Mouse (Mus musculus) adrenal gland, postnatal 36 days (tissue): Measurements from ENCODE around the gene Patj. TPM values are rescaled to one million over a fixed set of nuclear protein-coding genes. Genes with fewer than 3 reads are reported as not detected.
"Not testable (repeated sequence)": the region's sequence is repeated elsewhere in the genome, so short reads cannot be mapped to it uniquely, and the experiment has no call there.

Experiments used
- DNase-seq, 2 experiments: peaks; one replicate each; pipeline ENCODE4 v3.0.0; 2021; ENCODE audit warnings: mixed read lengths in 1 of 2
- long read RNA-seq, 2 experiments: library from polyadenylated mRNA; stranded (forward); transcript quantifications; one replicate each; pipeline ENCODE4 v2.0.0; 2021; ENCODE audit warnings: borderline sequencing depth in 2 of 2
- total RNA-seq, 2 experiments: library from RNA; stranded (reverse); gene quantifications; 2 replicates each; pipeline ENCODE4 v1.2.3; 2021

Gene Patj
- total RNA-seq: 1 to 10 TPM; 4.8 to 5.0 TPM
- long read RNA-seq, experiment 1, partial matches to known transcripts: 1 of 1 reads
- long read RNA-seq, experiment 1, other reads (novel, unspliced or antisense): 0 of 1 reads
- long read RNA-seq, experiment 2: 0 reads

DNA sequence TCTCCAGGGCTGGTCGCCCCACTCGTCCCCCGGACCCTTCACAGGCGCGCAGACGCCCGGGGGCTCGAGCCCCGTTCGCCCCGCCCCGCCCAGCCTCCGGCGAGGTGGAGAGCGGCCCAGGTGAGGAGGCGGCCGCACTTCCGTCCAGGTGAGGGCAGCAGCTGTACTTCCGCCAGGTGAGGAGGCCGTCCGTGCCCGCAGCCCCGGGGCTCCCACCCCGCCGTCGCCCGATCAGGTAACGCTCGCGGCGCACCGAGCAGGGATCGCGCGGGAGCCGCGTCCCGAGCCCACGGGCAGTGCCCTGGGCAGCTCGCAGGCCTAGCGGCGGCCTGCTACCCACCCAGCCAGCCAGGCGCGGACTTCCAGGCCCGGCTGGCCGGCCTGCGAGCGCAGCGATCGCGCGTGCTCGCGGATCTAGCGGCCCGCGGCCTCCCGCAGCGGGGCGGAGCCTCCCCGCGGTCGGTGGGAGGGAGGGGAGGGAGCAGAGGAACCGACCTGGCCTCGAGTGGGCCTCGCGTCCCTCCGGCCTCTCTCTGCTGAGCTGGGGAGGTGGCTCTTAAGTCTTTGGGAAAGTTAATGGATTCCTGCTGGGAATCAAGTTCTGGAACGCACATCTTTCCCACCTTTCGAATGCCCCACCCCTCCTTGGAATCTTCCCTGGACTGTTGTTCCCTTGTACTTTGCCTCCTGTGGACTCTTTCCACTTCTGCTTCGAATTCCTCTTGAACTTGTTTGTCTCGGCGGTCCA is at the start of gene Patj:
Patj (plus strand) TSS at position 96 of the 748 bp plus-strand sequence.
- DNase-seq: peak; percentile 63 to 80

DNA sequence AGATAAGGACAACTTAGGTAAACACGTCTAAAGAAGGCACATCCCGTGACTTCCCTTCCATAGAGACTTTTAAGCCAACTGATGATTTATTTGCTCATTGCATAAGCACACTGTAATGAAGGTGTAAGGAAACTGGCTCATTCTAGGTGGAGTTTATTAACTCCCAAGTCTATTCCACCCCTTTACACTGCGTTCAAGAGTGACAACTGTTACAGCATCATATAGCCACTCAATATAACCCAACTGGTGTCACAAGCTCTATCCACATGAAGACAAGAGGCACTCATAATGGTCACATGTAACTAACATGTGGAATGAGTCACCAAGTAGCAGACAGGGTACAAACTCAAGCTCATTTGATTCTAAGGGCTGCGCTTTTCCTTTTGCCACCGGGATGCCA is 47.0 kb upstream of the Patj start:
- DNase-seq: no peak

- no peak for DNase-seq
Measured at GRCm38 (mm10) chr4:98358034-98358809, 37.4 kb upstream of the Patj start.

DNA sequence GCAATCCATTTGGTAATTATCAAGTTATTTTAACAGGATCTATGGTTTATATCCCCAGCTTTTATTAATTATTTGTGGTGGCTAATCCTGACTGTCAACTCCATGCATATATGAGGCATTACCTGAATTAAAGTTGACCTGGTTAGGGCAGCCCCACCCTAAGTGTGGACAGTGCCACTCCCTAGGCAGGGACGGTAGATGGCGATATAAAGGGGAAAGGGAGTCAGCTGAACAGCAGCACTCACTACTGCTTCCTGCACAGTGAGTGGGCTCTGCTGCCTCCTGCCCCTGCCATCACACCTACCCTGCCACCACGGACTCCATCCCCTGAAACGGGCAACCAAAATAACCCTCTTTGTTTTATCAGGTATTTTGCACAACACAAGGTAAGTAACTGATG is 20.2 kb upstream of the Patj start:
- peak in 1 of 2 experiments; percentile 13 for DNase-seq

DNA sequence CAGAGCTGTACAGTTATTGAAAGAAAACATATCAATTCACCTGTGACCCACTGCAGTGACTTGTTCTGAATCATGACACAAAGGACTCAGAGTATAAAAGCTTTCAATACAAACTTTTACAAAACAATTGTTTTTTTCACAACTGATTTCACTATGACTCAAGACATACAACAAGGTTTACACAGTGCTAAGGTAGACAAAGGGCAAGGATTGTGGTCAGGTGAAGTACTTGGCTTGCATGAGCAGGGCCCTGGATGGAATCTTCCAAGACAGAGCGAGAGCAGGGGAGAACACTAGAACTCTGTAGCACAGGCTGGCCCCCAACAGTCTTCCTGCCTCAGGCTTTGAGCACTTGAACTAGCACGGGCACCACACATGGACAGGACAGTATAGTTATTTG is 18.6 kb upstream of the Patj start:
- no peak for DNase-seq

DNA sequence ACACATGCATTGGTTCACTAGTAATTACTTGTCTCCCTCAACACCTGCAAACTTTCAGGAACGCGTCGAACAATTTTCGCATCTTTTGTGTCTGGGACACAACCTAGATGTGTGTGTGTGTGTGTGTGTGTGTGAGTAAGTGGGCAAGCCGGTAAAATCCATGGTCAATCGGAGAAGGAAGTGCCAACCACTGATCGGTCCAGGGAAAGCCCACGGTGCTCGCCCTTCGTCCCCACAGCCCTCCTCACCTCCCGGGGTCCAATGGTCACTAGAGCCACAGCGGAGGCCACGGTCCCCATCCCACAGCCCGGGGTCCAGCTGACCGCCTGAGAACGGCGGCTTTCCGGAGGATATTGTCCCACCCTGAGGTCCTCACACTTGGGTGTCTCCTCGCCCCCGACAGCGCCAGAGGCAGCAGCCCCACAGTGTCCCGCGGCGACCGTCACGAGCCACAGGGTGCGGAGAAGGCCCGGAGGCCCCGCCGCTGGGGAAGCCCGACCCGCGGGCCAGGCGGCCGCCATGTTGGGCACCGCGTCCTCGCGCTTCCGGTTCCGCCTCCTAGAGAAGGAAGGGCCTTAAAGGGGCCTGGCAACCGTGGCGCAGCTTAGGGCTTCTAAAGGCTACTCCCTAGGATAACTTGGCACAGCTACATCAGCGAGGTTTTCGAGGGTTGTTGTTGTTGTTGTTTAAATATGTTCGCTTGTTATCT is 12.7 kb upstream of the Patj start, which contains the start of gene Tm2d1:
Tm2d1 (minus strand) TSS at position 591 of the 709 bp plus-strand sequence.
- peak; percentile 87 to 90 for DNase-seq

DNA sequence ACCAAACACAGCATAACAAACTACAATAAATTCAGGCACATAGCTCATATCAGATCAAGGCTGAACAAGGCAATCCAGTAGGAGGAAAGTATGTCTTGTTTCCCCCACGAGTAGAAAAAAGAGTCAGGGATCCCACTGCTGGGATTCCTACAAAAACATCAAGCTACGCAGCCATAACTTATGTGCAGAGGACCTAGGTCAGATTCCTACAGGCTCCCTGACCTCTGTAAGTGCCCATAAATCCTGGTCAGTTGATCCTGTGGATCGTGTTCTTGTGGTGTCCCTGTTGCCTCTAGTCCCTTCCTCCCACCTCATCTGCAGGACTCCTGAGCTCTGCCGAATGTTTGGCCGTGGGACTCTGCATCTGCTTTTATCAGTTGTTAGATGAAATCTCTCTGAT is 10.5 kb upstream of the Patj start:
- no peak for DNase-seq

DNA sequence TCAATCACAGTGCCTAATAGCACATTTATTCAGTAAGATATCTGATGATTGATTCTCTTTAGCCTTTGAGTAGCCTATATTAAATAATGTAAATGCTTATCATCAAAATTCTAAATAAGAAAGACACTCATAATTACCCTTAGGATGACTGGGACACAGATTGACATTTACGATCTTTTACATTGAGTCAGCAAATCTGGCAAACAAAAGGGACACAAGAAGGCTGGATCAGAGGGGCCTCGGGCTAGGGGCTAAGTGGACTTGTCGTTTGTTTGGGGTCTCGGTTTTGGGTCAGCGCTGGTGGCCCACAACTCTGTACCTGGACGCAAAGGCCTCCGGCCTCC is 267 bp upstream of the Patj start:
- no peak for DNase-seq

DNA sequence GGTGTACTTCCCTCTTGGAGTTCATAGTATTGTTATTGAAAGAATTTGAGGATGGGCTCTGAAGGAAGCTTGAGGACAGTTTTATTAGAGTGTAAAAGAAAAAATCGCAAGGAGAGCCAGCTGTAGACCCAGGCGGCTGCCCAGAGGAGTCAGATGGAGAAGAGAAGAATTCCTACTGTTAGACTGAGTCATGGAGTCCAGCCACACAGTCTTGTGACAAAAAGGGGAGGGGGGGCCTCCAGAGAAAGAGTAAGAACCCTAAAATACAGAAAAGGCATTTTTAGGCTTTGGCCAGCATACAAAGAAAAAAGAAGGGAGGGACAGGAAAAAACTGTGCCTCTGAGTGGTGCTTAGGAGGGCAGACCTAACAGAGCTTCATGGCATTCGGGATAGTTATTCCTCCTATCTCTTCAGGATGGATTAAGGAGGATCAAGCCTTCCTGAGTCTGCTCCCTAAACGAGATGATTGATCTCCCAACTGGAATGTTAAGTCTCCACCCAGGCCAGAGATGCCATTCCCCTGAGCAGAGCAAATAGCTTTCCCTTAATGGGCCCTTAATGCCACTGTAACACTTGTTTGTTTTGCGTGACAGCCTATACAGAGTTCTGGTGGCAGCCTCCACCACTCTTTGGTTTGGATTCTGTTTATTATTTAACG is 5.5 kb downstream of the Patj start:
- no peak for DNase-seq

- DNase-seq: no peak
Measured at GRCm38 (mm10) chr4:98401584-98401962, 6.0 kb downstream of the Patj start.

DNA sequence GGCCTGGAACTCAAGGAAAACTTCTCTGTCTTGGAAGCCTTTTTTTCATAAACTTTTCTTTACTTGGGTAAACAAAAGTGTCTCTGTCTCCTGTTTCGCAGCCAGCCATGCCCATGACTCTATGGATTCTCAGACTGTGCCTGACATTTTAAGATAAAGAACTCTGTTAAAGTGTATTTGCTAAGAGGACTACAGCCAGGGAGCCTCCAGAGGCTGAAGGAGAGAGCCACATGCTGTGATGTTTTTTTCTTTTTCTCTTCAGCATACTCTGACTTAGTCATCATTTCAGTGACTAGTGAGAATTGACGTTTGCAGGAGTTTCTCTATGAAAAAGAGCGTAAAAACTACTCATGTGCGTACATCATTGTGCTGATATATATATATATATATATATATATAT is 7.9 kb downstream of the Patj start:
- no peak for DNase-seq

GRCm38 (mm10) chr4:98404412-98404811 is 8.8 kb downstream of the Patj start:
- no peak for DNase-seq

DNA sequence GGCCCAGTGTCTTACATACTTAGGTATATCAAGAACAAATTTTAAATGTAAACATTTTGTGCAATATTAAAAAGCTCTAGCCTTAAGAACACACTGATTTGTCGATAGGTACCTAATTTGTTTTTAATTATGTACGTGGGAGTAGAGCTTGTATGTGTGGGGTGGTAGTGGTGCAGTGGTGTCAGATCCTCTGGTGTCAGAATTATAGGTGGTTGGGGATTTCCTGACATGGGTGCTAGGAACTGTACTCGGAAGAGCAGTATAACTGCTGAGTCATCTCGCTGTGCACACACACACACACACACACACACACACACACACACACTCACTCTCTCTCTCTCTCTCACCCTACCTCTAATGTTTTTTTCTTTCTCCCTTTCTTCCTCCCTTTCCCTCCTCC is 12.9 kb downstream of the Patj start:
- DNase-seq: no peak

DNA sequence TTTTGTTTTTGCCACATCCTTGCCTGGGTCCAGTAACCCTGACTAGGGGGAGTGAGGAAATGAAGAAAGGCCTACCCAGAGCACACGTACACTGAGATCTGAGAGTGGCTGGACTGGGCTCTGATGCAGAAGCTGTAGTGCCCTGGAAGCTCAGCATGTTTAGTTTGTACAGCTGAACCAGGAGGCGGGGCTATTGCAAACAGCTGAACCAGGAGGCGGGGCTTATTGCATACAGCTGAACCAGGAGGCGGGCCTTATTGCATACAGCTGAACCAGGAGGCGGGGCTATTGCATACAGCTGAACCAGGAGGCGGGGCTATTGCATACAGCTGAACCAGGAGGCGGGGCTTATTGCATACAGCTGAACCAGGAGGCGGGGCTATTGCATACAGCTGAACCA is 19.6 kb downstream of the Patj start:
- not testable (repeated sequence) for DNase-seq

DNA sequence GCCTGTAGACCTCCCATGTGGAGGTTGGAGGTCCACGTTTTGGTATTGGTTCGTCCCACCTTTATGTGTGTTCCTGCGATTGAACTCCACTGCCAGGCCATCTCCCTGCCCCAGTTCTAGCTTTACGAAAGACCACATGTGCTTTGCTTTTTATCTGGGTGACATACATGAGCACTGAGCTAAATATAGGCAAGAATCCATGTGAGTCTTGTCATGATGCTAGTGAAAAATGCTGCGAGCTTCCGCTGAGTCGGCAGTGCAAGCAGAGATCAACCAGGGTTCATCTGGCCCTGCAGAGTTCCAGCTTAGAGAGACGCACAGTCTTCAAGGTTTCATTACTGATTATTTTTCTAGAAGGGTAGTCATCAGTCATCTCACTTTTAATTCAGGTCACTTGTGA is 32.8 kb downstream of the Patj start:
- no peak for DNase-seq

- DNase-seq: no peak
Measured at GRCm38 (mm10) chr4:98435641-98436457, 40.3 kb downstream of the Patj start.

- DNase-seq: peak; percentile 37 to 56
Measured at GRCm38 (mm10) chr4:98436664-98437363, 41.2 kb downstream of the Patj start.

GRCm38 (mm10) chr4:98439261-98440005 is 43.8 kb downstream of the Patj start:
- no peak for DNase-seq

- no peak for DNase-seq
Measured at GRCm38 (mm10) chr4:98441248-98441647, 45.7 kb downstream of the Patj start.
